Mouse (Mus musculus): ENCODE data around the gene Helt.
"Not testable (repeated sequence)": the region's sequence is repeated elsewhere in the genome, so short reads cannot be mapped to it uniquely, and the experiment has no call there.

Helt gene

DNA sequence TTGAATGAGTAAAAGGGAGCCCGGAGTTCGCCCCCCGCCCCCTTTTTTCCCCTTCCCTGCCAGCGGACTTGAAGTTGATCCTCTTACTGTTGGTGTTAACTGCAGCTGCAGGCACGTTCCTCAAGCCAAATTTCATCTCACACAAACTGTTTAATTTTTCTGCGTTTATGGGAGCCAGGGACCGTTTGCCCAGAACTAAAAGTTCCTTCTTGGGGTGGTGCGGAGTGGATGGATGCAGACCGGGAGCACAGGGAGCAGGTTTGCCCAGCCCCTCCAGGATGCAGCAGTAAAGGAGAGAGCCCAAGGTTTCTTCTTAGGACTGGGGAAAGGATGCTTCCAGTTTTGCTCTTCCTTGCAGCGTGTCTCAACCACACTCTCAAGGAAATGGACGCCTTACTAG, 2.1 kb upstream of the Helt start:
- no peak for DNase-seq (ENCODE audit: low read depth, low spot score)

DNA sequence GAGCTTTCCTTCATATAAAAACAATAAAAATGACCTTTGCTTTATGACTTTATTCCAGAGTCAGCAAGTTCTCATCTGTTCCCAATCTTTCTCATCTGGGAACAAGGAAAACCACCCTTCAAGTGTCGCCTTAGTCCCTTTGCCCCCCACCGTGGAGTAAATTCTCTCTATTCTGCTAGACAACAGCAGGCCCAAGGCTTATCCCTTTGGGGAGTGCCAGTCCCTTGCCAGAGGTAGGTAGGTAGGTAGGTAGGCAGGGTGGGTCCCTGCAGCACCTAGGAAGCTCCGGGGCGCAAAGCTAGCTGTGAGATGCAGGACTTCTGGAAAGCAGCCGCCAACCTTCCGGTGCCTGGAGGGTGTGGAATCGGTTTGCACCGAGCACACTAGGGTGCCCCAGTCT, 1.5 kb upstream of the Helt start:
- DNase-seq (ENCODE audit: low read depth, low spot score): no peak

DNA sequence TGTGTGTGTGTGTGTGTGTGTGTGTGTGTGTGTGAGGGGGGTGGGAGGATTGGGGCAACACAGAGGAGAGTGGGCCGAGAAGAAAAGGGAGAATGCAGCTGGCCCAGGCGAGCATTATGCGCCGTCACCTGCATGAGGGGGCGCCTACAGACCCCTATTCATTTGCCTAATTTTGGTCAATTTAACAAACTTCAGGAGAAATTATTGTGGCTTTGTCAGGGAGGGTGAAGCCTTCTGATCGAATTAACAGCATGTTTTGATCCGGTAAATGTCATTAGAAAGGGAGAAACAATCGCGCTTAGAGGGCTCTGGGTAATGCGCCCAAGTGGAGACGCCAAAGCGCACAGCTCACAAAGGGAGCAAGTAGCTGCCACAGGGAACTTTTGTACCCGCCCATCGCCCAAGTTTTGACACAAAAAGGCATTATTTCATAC, 647 bp upstream of the Helt start:
- DNase-seq (ENCODE audit: low read depth, low spot score): no peak

DNA sequence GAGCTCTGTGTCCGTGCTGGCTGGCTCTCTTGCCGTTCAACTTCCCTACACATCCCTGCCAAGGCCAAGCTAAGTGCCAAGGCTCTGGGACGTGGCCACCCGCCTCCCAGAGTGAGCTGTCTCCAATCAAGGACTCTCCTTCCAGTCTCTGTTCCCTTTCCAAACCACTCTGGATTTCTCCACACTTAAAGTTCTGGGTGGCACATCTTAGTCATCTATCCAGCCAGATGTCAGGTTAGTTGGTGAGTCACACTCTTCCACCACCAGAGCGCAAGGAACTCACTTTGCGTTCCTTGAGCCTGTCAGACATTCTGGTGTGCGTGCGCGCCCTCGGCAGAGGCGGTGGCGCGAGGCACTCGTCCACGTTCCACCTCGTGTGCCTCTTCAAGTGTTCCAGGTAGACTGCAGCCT, 725 bp downstream of the Helt start:
- DNase-seq (ENCODE audit: low read depth, low spot score): peak; percentile 14

DNA sequence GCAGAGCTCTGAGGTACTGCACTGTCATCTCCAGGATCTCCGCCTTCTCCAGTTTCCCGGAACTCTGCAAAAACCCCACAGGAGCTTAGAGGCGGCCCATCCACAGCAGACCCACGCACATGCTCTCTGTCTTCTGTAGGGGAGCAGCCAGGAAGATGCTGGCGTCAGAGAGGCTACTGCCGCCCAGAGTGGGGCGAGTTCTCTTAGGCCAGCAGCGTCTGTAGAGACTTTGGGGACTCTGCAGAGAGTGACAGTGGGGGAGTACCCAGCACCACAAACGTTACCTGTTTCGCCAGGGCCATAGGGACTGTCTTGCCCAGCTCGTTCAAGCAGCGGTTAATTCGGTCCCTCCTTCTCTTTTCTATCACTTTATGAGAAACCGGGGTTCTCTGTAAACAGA, 1.3 kb downstream of the Helt start:
- DNase-seq (ENCODE audit: low read depth, low spot score): no peak

DNA sequence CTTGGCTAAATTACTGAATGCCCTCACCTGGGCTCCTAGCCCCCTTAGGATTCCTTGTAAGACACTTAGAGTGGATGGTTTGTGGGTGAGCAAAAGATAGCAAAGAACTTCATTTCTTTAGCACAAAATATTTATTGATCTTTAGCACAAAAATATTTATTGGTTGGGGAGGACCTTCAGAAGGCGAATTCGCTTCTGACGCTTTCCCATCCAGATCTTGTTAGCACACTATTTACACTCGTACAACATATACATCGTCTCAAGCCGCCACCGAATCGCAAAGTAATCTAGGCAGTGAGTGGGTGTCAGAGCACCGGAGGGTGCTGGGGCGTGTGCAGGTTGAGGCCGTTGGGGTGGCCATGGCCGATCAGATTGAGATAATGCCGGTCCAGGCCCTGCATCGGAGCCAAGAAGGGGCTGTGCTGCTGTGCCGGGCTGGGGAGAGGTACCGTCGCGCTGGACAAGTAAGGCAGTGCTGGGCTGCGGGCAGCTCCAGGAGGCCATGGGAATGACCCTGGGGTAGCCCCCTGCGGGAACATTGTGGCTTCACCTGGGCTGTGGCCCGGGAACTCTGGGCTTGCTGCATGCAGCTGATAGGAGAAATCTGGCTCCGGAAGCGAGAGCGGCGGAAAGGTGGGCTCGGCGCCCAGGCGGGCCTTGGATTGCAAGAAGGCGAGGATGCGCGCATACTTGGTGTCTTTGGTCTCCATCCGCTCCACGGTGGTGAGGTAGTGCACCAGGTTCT, 2.4 kb downstream of the Helt start:
- DNase-seq (ENCODE audit: low read depth, low spot score): no peak

DNA sequence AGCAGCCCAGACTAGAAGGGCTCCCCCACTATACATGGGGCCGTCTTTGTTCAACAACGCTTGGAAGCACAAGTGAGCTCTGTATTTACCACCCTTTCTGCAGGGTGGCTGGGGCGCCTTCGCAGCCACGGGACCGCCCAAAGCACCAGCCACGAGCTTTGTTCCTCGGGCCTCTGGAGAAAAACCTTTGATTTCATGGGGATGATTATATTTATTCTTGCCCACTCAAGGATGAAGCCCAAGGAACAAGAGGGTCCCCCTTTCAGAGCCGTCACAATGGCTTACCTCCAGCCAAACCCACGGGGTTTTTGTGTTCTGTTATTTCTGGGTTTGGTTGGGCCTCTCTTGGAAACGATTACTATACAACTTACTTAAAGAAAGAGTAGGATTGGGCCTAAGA, 5.2 kb downstream of the Helt start:
- no peak for DNase-seq (ENCODE audit: low read depth, low spot score)

DNA sequence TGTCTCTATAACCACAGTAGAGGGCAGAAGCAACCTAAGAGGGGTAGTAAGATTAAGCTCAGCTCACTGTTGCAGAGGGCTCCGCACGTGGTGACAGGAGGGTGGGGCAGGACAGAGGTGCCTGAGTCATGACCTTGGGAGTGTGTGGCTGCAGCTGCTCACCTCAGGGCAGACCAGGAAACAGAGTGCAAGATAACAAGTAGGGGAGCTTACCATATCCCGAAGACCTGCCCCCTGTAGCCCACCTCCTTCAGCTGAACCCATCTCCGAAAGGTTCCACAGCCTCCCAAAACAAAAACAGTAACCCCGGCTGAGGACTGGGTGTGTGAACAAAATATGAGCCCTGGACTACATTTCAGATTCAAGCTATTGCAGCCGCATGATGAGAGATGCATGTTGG, 6.5 kb downstream of the Helt start:
- DNase-seq (ENCODE audit: low read depth, low spot score): no peak

DNA sequence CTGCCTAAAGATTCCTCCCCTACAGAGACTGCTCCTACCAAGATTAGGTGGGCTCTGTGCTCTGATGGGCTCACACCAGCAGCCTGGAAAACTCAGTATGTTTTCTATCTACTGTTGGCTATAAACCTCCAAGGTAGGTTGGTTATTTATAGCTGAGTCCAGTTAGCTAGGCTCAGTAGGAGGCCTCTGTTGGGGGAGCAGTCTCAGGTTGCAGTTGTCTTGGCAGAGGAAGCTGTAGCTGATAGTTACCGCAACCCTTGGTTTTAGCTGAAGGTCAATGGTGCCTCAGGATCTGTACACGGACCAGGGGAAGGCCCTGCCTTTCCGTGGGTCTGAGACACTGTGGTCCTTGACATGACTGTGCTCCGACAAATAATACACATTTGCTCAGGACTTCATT, 8.5 kb downstream of the Helt start:
- DNase-seq (ENCODE audit: low read depth, low spot score): peak; percentile 83

DNA sequence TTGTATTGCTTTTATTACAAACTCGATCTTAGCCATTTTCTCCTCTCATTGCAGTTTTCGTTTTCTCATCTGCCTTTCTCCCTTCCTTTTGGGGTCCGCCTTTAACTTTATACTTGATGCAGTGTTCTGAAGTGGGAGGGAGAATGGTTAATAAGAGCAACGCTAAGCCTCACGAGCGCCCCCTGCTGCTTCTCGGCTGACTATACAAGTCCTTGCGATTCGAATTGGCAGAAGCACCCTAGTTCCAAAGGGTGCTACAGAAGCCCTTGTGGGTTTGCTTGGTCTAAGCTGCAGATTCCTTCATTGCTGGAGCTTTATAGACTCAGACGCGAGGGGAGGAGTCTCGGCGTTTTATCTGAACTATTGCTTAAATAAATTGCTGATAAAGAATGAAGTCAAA, 12.9 kb downstream of the Helt start:
- DNase-seq (ENCODE audit: low read depth, low spot score): peak; percentile 46

DNA sequence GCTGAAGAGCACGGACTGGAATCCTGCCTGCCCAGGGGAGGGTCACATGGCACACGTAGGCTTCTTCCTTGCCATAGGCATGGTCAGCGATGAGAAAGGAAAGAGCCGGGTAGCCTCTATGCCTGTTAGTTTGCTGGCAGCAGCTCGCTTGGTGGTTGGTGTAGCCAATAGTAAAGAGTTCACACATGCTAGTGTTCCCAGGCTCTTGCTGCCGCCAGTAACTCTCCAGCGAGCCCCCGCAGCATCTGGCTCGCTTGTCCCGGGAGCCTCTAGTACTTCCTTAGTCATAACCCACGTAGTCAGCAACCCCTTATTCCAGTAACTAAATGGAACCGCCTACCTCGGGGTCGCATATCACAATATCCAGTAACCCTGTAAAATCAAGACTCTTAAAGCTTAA, 17.5 kb downstream of the Helt start:
- no peak for DNase-seq (ENCODE audit: low read depth, low spot score)

DNA sequence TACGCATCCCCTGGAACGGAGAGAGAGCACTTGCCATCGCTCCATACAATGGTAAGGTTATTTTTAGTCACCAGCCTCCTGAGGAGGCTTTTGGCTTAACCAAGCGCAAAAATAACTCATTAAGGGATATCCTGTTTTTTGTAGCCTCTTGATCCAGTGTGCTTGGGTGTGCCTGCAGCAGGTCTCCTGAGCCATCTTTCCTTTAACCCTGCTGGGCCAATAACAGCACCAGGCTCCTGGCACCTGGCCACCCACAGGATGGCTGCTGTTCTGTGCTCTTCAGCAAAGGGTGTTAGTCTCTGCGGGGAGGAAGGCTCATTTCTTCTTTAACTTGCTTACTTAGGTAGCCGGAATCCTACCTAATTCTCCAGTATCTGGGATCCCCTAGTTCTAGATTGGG, 23.7 kb downstream of the Helt start:
- no peak for DNase-seq (ENCODE audit: low read depth, low spot score)

DNA sequence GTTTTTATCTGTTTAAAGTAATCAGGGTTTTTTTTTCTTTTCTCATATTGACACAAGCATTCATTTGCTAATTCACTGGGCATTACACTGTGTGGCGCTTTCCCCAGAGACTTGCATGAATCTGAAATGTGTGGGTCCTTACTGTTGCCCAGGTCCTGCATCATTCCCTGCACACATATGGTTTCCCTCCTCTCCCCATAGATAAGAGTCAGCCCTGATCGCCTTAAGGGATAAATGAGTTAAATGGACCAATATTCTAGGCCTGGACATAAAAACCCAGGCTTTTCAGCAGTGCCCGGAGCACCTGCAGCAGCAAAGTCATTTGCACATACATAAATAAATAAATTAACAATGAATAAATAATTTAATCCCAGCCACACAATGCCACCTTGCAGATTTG, 24.3 kb downstream of the Helt start:
- DNase-seq (ENCODE audit: low read depth, low spot score): no peak

DNA sequence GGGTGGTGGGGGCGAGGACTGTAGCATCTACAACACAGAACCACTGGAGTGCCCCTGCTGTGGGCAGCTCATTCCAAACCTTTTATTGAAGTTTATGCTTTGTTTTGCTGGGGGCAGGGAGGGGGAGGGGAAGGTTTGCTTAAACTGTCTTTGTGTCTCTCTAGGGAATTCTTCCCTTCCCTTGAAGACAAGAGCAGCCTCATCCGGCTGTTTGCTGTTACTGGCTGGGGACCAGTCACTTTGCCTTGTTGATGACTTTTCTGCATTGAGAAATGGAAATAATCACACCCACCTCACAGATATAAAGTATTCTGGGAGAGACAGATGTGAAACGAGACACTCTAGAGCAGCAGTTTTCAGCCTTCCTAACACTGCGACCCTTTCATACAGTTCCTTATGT, 27.7 kb downstream of the Helt start:
- no peak for DNase-seq (ENCODE audit: low read depth, low spot score)

DNA sequence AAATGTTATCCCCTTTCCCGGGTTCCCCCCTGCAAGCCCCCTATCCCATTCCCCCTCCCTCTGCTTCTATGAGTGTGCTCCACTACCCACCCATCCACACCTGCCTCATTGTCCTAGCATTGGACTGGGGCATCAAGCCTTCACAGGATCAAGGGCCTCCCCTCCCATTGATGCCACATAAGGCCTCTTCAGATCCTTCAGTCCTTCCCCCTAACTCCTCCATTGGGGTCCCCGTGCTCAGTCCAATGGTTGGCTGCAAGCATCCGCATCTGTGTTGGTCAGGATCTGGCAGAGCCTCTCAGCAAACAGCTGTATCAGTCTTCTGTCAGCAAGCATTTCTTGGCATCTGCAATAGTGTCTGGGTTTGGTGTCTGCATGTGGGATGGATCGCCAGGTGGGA, 30.3 kb downstream of the Helt start:
- DNase-seq (ENCODE audit: low read depth, low spot score): not testable (repeated sequence)

DNA sequence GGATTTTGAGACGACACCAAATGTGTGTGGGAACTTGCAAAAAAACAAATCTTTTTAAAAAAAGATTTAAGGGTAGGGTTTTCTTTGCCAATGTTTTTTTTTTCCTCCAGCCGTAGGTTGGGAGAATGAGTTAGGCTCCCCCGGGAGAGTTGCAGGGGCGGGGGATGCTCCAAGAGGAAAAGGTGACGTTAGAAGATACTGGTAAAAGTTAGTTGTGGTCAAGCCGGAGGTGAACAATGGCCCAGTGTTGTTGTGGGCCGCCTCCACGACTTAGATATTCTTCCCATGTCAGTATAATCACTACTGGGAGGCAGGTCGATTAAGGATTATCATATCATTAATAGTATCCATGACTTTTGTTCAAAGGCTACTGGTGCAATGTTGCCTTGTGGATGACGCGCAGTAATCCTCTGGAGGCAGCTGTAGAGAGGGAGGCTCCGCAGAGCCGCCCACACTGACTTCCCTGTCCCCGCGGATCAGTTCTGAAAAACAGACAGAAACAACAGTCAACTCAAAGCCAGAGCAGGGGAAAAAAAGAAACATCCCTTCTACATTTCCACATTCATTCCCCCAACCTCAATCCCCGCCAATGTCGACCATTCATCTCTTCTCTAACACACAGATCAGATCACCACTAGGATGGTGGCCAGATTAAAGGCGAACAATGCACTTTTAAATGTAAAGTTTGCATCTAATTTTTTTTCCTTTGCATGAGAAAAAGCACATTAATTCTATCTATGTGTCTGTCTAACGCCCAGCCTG, 36.4 kb downstream of the Helt start:
- DNase-seq (ENCODE audit: low read depth, low spot score): no peak

DNA sequence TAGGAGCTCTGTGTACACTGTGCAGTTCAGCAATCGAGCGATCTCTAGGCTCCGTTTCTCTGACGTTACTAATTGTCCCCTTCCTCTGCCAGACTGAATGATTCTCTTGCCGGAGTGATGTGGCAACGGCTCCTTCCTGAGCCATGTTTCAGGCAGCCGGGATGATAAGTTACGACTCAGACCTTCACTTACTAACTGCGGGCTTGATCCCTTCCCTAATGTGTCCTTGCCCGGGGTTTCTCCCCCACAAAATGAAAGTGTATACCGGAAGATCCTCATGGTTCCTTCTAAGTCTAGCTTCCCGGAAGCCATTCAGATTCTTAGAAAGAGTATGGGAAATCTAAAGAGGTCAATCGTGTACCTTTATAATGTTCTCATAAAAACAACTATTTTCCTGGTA, 42.0 kb downstream of the Helt start:
- DNase-seq (ENCODE audit: low read depth, low spot score): no peak

DNA sequence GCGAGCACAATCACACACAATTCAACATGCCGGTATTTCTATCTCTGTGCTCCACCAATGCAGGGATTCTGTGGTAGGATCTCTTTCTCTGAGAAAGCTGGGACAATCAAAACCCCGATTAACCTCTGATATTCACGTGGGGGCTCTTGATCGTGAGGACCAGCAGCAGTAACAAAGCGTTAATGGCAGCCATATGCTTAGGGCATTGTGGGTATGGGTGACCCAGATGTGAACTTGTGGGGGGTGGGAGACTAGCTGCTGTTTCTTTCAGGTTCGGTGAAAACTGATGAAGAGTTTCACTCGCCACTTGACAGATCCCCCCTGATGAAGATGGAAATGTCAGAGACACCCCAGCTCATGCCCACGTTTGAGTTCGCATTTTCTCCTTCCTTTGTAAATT, 42.9 kb downstream of the Helt start:
- DNase-seq (ENCODE audit: low read depth, low spot score): no peak

DNA sequence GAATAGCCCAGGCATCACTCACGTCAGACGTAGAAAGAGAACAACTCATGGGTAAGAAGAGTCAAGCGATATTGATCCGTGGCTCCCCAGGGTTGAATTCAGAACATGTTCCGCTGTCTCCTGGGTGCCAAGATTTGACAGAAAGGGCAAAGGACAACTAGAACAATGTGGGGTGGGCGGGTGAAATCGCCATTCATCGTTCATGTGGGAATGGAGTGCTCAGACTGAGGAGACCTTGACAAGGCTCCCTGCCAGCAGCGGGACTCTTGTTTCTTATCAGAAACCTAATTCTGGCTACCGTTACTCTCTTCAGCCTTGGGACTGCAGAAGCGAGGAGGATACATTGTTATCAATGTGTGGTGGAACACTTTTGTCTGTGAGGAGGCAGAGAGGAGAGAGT, 48.1 kb downstream of the Helt start:
- no peak for DNase-seq (ENCODE audit: low read depth, low spot score)

DNA sequence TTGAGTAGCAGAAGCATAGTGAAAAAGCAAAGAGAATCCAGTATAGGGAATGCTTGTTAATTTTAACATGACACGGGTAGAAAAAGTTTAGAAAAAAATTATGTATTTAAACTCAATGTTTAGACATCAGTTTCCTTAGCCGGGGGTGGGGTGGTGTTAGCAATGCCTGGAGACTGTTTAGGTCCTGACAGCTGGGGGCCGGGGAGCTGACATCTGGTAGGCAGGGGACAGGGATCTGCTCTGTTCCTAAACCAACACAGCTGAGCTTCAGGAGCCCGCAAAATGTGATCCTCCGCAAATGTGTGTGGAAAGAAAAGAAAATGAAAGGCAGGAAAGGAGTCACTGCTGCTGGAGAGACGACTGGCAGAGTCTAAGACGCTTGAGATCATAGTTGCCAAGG, 51.5 kb downstream of the Helt start:
- no peak for DNase-seq (ENCODE audit: low read depth, low spot score)

Measured in skeletal muscle tissue, adult 2 months (tissue).